Mouse (Mus musculus): ENCODE results near the gene Ltbr. TPM values are rescaled to one million over a fixed set of nuclear protein-coding genes. Genes with fewer than 3 reads are reported as not detected.

Ltbr gene
- polyA plus RNA-seq (2015; fragmentation: Nextera tagmentation; extraction: Ambion mirVana) = 69.8 and 71.6 TPM in 2 replicates

- TF ChIP-seq CTCF (IDR thresholded peaks at IDR 0.05; ENCODE audit: low read depth) = no peak
Measured at GRCm38 (mm10) chr6:125313546-125314230, at the start of gene Ltbr. Gene Ltbr, minus strand, starts transcription at chr6:125313885.

DNA sequence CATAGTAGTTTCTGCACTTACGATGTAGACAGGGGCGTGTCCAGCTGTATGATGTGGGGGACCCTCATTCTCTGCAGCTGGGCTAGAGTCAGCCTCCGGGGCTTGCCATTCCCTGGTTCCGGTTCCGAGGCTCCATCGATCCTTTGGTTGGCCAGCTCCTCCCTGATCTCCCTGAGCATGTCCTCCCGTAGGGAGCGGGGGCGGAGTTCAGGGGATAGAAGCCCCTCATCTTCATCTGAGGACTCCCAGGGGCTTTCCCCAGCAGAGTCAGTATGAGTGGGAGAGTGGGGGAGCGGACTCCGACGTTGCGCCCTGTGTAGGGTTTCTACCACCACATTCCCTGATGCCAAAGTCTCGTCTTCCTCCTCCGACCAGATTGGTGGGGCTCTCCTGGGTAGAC is 49.3 kb upstream of the Ltbr start:
- Histone ChIP-seq H3K4me2 (ENCODE audit: low read length) (peak overlapping the region; percentile 13; the same call in 1 of the 2 replicates), H3K9me3 (replicated peaks; ENCODE audit: low read length) (no peaks in the 10 kb centered on the region), H3K9ac (ENCODE audit: low read depth, low read length) (0 out of 2 replicates have a peak overlapping the region, but pooled peaks have one; percentile 10), H3K4me1 (replicated peaks; ENCODE audit: insufficient read depth, low read length) (peaks cover 7% of the 10 kb centered on the region; the same call in 1 of the 2 replicates), H3K27ac (no peak overlapping the region), H3K4me3 (replicated peaks; ENCODE audit: low read depth, low read length) (no peak overlapping the region), H3K36me3 (ENCODE audit: insufficient read depth, low read length) (peaks cover 31% of the 10 kb centered on the region), H3K27me3 (ENCODE audit: insufficient read depth, low read length) (no peaks in the 10 kb centered on the region)
- ATAC-seq (replicated peaks; ENCODE audit: low FRiP score, low read depth) (no peak), DNase-seq (ENCODE audit: low spot score) (no peak)
- no peak for TF ChIP-seq CTCF (IDR thresholded peaks at IDR 0.05; ENCODE audit: low read depth)
- 27% methylated on average over 15 of the region's 15 CpGs for WGBS

More at GRCm38 (mm10) chr6:125313546-125314230, at the start of gene Ltbr:
- peak within 1 kb of the TSS; percentile 92 for H3K9ac ChIP-seq (ENCODE audit: low read depth, low read length)
- no peaks in the 10 kb centered on the region for H3K9me3 ChIP-seq (replicated peaks; ENCODE audit: low read length)
- peak within 1 kb of the TSS; percentile 62 for H3K4me3 ChIP-seq (replicated peaks; ENCODE audit: low read depth, low read length)
- peak; percentile 94 for DNase-seq (ENCODE audit: low spot score)
- peak; percentile 94 for ATAC-seq (replicated peaks; ENCODE audit: low FRiP score, low read depth)
- peaks cover 21% of the 10 kb centered on the region; the same call in 1 of the 2 replicates for H3K4me1 ChIP-seq (replicated peaks; ENCODE audit: insufficient read depth, low read length)
- H3K27me3 ChIP-seq (ENCODE audit: insufficient read depth, low read length) = no peaks in the 10 kb centered on the region
- peak within 1 kb of the TSS; percentile 84 for H3K4me2 ChIP-seq (ENCODE audit: low read length)
- peaks cover 12% of the 10 kb centered on the region for H3K36me3 ChIP-seq (ENCODE audit: insufficient read depth, low read length)
- WGBS = under 1% methylated on average over 45 of the region's 46 CpGs
- H3K27ac ChIP-seq = peak within 1 kb of the TSS; percentile 89

GRCm38 (mm10) chr6:125361467-125362291 is 48.0 kb upstream of the Ltbr start:
- peaks cover 7% of the 10 kb centered on the region; the same call in 1 of the 2 replicates for H3K4me1 ChIP-seq (replicated peaks; ENCODE audit: insufficient read depth, low read length)
- H3K4me3 ChIP-seq (replicated peaks; ENCODE audit: low read depth, low read length) = no peak overlapping the region
- no peaks in the 10 kb centered on the region for H3K27me3 ChIP-seq (ENCODE audit: insufficient read depth, low read length)
- no peak overlapping the region for H3K4me2 ChIP-seq (ENCODE audit: low read length)
- WGBS = 53% methylated on average over 38 of the region's 38 CpGs
- ATAC-seq (replicated peaks; ENCODE audit: low FRiP score, low read depth) = peak; percentile 35; the same call in 1 of the 2 replicates
- peaks cover 38% of the 10 kb centered on the region for H3K36me3 ChIP-seq (ENCODE audit: insufficient read depth, low read length)
- DNase-seq (ENCODE audit: low spot score) = peak; percentile 65
- no peak overlapping the region for H3K27ac ChIP-seq
- TF ChIP-seq CTCF (IDR thresholded peaks at IDR 0.05; ENCODE audit: low read depth) = peak; percentile 60; the same call in 1 of the 2 replicates
- no peaks in the 10 kb centered on the region for H3K9me3 ChIP-seq (replicated peaks; ENCODE audit: low read length)
- no peak overlapping the region for H3K9ac ChIP-seq (ENCODE audit: low read depth, low read length)

DNA sequence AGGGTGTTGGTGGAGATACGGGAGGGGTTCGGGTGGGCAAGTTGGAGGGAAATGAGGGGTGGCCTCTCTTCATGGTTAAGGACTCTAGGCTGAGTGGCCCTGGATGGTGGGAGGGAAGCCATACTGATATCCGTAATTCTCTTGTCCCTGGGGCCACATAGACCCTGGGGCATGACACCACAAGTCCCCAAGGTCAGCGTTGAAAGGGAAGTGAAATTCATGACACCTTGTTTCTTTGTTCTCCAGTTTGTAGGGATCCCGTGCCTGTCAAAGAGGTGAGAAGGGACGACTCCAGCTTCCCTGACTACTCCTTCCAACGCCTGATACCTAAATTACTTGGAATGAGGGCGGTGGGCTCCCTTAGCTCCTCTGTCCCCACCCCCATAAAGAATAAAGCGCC is 47.2 kb upstream of the Ltbr start:
- H3K27ac ChIP-seq = no peak overlapping the region
- H3K9ac ChIP-seq (ENCODE audit: low read depth, low read length) = no peak overlapping the region
- peaks cover 13% of the 10 kb centered on the region for H3K4me1 ChIP-seq (replicated peaks; ENCODE audit: insufficient read depth, low read length)
- no peak for TF ChIP-seq CTCF (IDR thresholded peaks at IDR 0.05; ENCODE audit: low read depth)
- no peaks in the 10 kb centered on the region for H3K27me3 ChIP-seq (ENCODE audit: insufficient read depth, low read length)
- no peak for DNase-seq (ENCODE audit: low spot score)
- H3K36me3 ChIP-seq (ENCODE audit: insufficient read depth, low read length) = peaks cover 38% of the 10 kb centered on the region
- no peak overlapping the region for H3K4me3 ChIP-seq (replicated peaks; ENCODE audit: low read depth, low read length)
- H3K9me3 ChIP-seq (replicated peaks; ENCODE audit: low read length) = no peaks in the 10 kb centered on the region
- ATAC-seq (replicated peaks; ENCODE audit: low FRiP score, low read depth) = no peak
- WGBS = 76% methylated on average over 9 of the region's 9 CpGs
- no peak overlapping the region for H3K4me2 ChIP-seq (ENCODE audit: low read length)

- Histone ChIP-seq H3K27ac (no peak overlapping the region), H3K27me3 (ENCODE audit: insufficient read depth, low read length) (no peaks in the 10 kb centered on the region), H3K4me1 (replicated peaks; ENCODE audit: insufficient read depth, low read length) (peaks cover 21% of the 10 kb centered on the region), H3K4me3 (replicated peaks; ENCODE audit: low read depth, low read length) (no peak overlapping the region), H3K9ac (ENCODE audit: low read depth, low read length) (no peak overlapping the region), H3K4me2 (ENCODE audit: low read length) (no peak overlapping the region), H3K36me3 (ENCODE audit: insufficient read depth, low read length) (peaks cover 38% of the 10 kb centered on the region), H3K9me3 (replicated peaks; ENCODE audit: low read length) (no peaks in the 10 kb centered on the region)
- peak; percentile 40 for TF ChIP-seq CTCF (IDR thresholded peaks at IDR 0.05; ENCODE audit: low read depth)
- WGBS = 37% methylated on average over 9 of the region's 9 CpGs
- ATAC-seq (replicated peaks; ENCODE audit: low FRiP score, low read depth) (no peak), DNase-seq (ENCODE audit: low spot score) (peak; percentile 43)
Measured at GRCm38 (mm10) chr6:125359999-125360398, 46.3 kb upstream of the Ltbr start.

- Histone ChIP-seq H3K9ac (ENCODE audit: low read depth, low read length) (no peak overlapping the region), H3K4me2 (ENCODE audit: low read length) (no peak overlapping the region), H3K27me3 (ENCODE audit: insufficient read depth, low read length) (no peaks in the 10 kb centered on the region), H3K9me3 (replicated peaks; ENCODE audit: low read length) (no peaks in the 10 kb centered on the region), H3K4me1 (replicated peaks; ENCODE audit: insufficient read depth, low read length) (peaks cover 31% of the 10 kb centered on the region), H3K4me3 (replicated peaks; ENCODE audit: low read depth, low read length) (no peak overlapping the region), H3K36me3 (ENCODE audit: insufficient read depth, low read length) (peaks cover 34% of the 10 kb centered on the region), H3K27ac (no peak overlapping the region)
- DNase-seq (ENCODE audit: low spot score) = no peak
- TF ChIP-seq CTCF (IDR thresholded peaks at IDR 0.05; ENCODE audit: low read depth) = no peak
- 68% methylated on average over 15 of the region's 15 CpGs for WGBS
- ATAC-seq (replicated peaks; ENCODE audit: low FRiP score, low read depth) = no peak
Measured at GRCm38 (mm10) chr6:125357334-125357733, 43.6 kb upstream of the Ltbr start.
